Mouse (Mus musculus) thymus, postnatal 36 days (tissue): ENCODE measurements around the gene Gm28635.

Source experiments
- DNase-seq, 2 experiments: peaks; one replicate each; pipeline ENCODE4 v3.0.0; 2022; ENCODE audit warnings: mixed read lengths in 2 of 2

Gene Gm28635

DNA sequence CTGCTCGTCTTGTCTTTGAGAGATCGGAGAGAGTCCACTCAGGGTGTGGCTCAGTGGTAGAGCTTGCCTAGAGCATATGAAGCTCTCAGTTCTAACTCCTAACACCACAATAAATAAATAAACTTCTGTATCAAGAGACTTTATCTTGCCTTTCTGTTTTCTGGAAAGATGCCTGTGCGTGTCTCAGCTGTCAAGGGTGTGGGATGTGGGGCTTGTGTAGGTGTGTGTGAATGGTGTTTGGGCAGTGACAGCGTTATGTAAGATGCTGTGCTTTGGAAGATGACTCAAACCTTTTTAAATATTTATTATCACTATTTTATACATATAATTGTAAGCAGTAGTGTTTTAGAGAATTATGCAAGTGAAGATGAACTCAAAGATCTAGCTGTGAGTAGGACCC lies 103.7 kb downstream of the Gm28635 start:
- DNase-seq: no peak

DNA sequence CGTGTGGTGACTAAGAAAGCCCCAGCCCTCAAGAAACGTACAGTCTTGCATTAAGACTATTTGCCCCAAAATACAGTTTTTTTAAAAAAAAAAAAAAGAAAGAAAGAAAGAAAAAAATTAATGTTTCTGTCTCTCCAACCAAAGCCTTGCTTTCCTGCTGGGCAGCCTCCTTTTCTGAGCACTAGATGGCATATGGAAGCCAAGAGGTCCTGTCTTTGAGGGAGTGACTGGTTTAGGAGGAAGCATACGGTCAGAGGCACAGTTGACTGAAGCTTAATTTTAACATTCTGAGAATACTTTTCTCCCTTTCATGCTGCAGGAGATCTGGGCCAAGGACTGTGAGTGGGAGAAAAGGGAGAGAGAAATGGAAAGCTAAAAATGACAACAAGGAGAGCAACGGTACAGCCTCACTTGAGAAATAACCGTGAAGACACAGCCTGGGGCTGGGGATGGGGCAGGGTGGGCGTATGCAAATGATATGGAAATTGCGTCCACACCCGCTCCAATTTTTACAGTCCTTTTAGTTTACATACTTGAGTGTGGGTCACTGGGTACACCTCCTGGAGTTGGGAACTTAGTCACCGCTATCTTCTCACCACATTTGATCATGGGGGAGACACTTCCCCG lies 120.8 kb downstream of the Gm28635 start:
- no peak for DNase-seq
